In the genomic region with DNA sequence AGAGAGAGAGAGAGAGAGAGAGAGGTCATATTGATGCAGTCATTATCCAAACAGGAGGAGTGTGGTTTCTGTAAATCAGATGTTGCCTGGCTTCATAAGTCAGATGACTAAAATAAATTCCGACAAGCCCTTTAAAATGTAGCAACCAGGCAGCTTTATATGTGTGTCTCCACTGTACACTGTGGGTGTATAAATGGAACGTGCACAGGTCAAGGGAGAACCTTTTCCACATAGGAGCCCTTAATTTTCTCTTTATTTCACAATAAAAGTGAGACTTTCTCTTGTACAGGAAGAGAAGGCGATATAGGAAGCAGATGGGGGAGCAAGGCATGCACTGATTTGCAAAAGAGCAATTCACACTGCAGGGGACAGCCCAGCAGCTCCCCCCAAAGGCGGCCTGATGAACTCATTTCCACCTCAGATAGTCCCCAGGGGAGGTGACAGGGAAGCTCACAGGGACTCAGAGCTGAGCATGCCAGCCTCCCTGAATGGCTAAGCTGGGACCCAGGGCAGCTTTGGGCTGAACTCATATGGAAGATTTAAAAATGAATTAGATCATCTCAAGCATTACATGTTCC, we compare ENCODE assay signal across 9 mouse cellular contexts.
DNase-seq lines count a peak whose midpoint lies in the region; ATAC-seq lines count a peak whose summit lies in the region.
"Had no signal": no experiment of that assay in that cellular context is flagged by ENCODE, and none has a peak within 500 bp of the region (broad histone marks: within the 10 kb centered on the region; RNA-seq: fewer than 3 reads in every experiment).

No protein-coding gene starts in this region.

- H3K27me3 ChIP-seq in forebrain, embryonic 12.5 days, result no peaks in the 10 kb centered on the region
- H3K27me3 ChIP-seq in hindbrain, embryonic 16.5 days (replicated peaks; ENCODE audit: control insufficient read depth, insufficient read depth, low read length), result no peaks in the 10 kb centered on the region

- intact Hi-C loops in left cerebral cortex, postnatal 10 days (cut with DNase I), result loop anchor here (5.0 kb wide), 1 partner anchor 1233 kb away; a partner anchor contains a TSS

- H3K27ac ChIP-seq in forebrain, embryonic 12.5 days, result peak overlapping the region; percentile 75
- H3K27ac ChIP-seq in hindbrain, embryonic 16.5 days (ENCODE audit: low read depth, low read length), result no peak overlapping the region

- no peak overlapping the region for H3K4me2 ChIP-seq in forebrain, embryonic 12.5 days
- no peak overlapping the region for H3K4me2 ChIP-seq in hindbrain, embryonic 16.5 days (ENCODE audit: low read length)

- no peak overlapping the region for H3K4me3 ChIP-seq in forebrain, embryonic 12.5 days (replicated peaks)
- no peak overlapping the region for H3K4me3 ChIP-seq in hindbrain, embryonic 16.5 days (ENCODE audit: low read length)

- H3K36me3 ChIP-seq in forebrain, embryonic 12.5 days (replicated peaks), result no peaks in the 10 kb centered on the region
- H3K36me3 ChIP-seq in hindbrain, embryonic 16.5 days (ENCODE audit: control insufficient read depth, insufficient read depth, low read length), result no peaks in the 10 kb centered on the region
- H3K36me3 ChIP-seq: G1E had no signal

- H3K4me1 ChIP-seq in forebrain, embryonic 12.5 days, result peaks cover 47% of the 10 kb centered on the region
- peaks cover 8% of the 10 kb centered on the region for H3K4me1 ChIP-seq in hindbrain, embryonic 16.5 days (ENCODE audit: control insufficient read depth, insufficient read depth, low read depth, low read length)

- 20% methylated on average over 4 of the region's 4 CpGs for WGBS in forebrain, embryonic 12.5 days
- WGBS in hindbrain, embryonic 16.5 days, result 28% methylated on average over 4 of the region's 4 CpGs

- DNase-seq in cerebellum, postnatal 10 days, result peak; percentile 63 to 66
- peak; percentile 25 for DNase-seq in ES-CJ7 (ENCODE audit: low read depth, low spot score)
- DNase-seq in left cerebral cortex, postnatal 10 days (ENCODE audit: extremely low spot score in 1 of 2, low spot score in 2 of 2), result peak; percentile 70 to 72
- peak; percentile 48 for DNase-seq in neural tube, embryonic 10.5 days (ENCODE audit: extremely low spot score, low spot score)

- ATAC-seq in cerebellum, adult (ENCODE audit: insufficient number of reproducible peaks, low FRiP score, low TSS enrichment), result no peak
- peak; percentile 82 for ATAC-seq in forebrain, embryonic 12.5 days (ENCODE audit: low FRiP score)
- peak; percentile 85 for ATAC-seq in hindbrain, embryonic 16.5 days
- ATAC-seq in megakaryocyte progenitor cell, adult 5-6 weeks (replicated peaks; ENCODE audit: poor library complexity), result no peak

- H3K9me3 ChIP-seq in forebrain, embryonic 12.5 days, result no peaks in the 10 kb centered on the region
- no peaks in the 10 kb centered on the region for H3K9me3 ChIP-seq in hindbrain, embryonic 16.5 days (ENCODE audit: control insufficient read depth, low read length)
- H3K9me3 ChIP-seq: G1E had no signal

- no peak overlapping the region for H3K9ac ChIP-seq in forebrain, embryonic 12.5 days
- no peak overlapping the region; the same call in 1 of the 2 replicates for H3K9ac ChIP-seq in hindbrain, embryonic 16.5 days (ENCODE audit: low read depth, low read length)

Comparison
In these comparisons a context has a peak if more than half of its experiments do, and no peak if none do; other contexts are left out.
1. ATAC-seq: peak in forebrain, embryonic 12.5 days (single experiment) and hindbrain, embryonic 16.5 days (single experiment); none in cerebellum, adult (single experiment) and megakaryocyte progenitor cell, adult 5-6 weeks (single experiment).
2. Peak in every context shown above with its lines, with median percentiles within 50 percentile points of each other: DNase-seq.